Mouse (Mus musculus) heart, embryonic 16.5 days (tissue): ENCODE results near the gene Nrbf2. TPM values are rescaled to one million over a fixed set of nuclear protein-coding genes. Genes with fewer than 3 reads are reported as not detected.
A peak's percentile ranks its signal among the peaks of the same experiment; 100 is the strongest.

Experiments
- ATAC-seq: fragments of 200-750 bp; cut with Nextera tagmentation; replicated peaks from 2 replicates; pipeline ENCODE4 v1.8.0; 2017; ENCODE audit warnings: moderate number of reproducible peaks; ENCODE audit not compliant: insufficient read depth, low FRiP score; ENCODE audit errors: extremely low read depth
- H3K27ac ChIP-seq: fragments of 300-500 bp; sonication (generic); 2 replicates; pipeline ENCODE4 v1.5.1; 2014; ENCODE audit warnings: mild to moderate bottlenecking, low read length, control low read depth, moderate library complexity
- H3K27me3 ChIP-seq: fragments of 300-500 bp; sonication (generic); 2 replicates; pipeline ENCODE4 v1.6.1; 2014; ENCODE audit warnings: low read length, mixed read lengths; ENCODE audit not compliant: control insufficient read depth, insufficient read depth
- H3K36me3 ChIP-seq: fragments of 300-500 bp; sonication (generic); 2 replicates; pipeline ENCODE4 v1.6.1; 2014; ENCODE audit not compliant: control insufficient read depth, insufficient read depth
- H3K4me1 ChIP-seq: fragments of 300-500 bp; sonication (generic); 2 replicates; pipeline ENCODE4 v1.6.1; 2014; ENCODE audit warnings: low read length, mixed read lengths; ENCODE audit not compliant: control insufficient read depth, insufficient read depth
- H3K4me2 ChIP-seq: fragments of 300-500 bp; sonication (generic); 2 replicates; pipeline ENCODE4 v1.6.1; 2014; ENCODE audit warnings: low read depth, mild to moderate bottlenecking, control low read depth, low read length
- H3K4me3 ChIP-seq: fragments of 300-500 bp; sonication (generic); 2 replicates; pipeline ENCODE4 v1.5.1; 2014; ENCODE audit warnings: mild to moderate bottlenecking, control low read depth, low read length
- H3K9ac ChIP-seq: fragments of 300-500 bp; sonication (generic); 2 replicates; pipeline ENCODE4 v1.6.1; 2014; ENCODE audit warnings: low read length, control low read depth
- H3K9me3 ChIP-seq: fragments of 300-500 bp; sonication (generic); replicated peaks from 2 replicates; pipeline ENCODE4 v1.6.1; 2016; ENCODE audit warnings: low read length; ENCODE audit not compliant: control insufficient read depth
- WGBS: fragments of 180-500 bp; shearing (Covaris S2); extraction: QIAGEN DNeasy Blood & Tissue Kit; methylation state at CpG from one replicate; pipeline ENCODE4 v1.1.7; 2014; 5-methylcytosine and 5-hydroxymethylcytosine counted together
- polyA plus RNA-seq: library from polyadenylated mRNA; unstranded; fragments of >200 nt; fragmentation: Nextera tagmentation; extraction: Ambion mirVana; gene quantifications from 2 replicates; pipeline ENCODE4 v1.2.1, GENCODE M21; 2015

The Nrbf2 gene
- 29.8 and 33.0 TPM in 2 replicates for polyA plus RNA-seq

- H3K9ac ChIP-seq, result peak within 1 kb of the TSS; percentile 88
- ATAC-seq, result peak; percentile 86
- peak within 1 kb of the TSS; percentile 80 for H3K4me3 ChIP-seq
- H3K27ac ChIP-seq, result peak within 1 kb of the TSS; percentile 85
- H3K4me2 ChIP-seq, result peak within 1 kb of the TSS; percentile 92
- H3K9me3 ChIP-seq, result no peaks in the 10 kb centered on the region
- peaks cover 47% of the 10 kb centered on the region for H3K4me1 ChIP-seq
- no peaks in the 10 kb centered on the region for H3K27me3 ChIP-seq
- WGBS, result 3% methylated on average over 51 of the region's 52 CpGs
- no peaks in the 10 kb centered on the region for H3K36me3 ChIP-seq
These were observed at the start of gene Nrbf2 for GRCm38 (mm10) chr10:67285176-67285814. TSS of gene Nrbf2 (minus strand) at chr10:67285305.

- Histone ChIP-seq H3K9ac (no peak overlapping the region), H3K4me1 (no peaks in the 10 kb centered on the region), H3K27me3 (no peaks in the 10 kb centered on the region), H3K4me3 (no peak overlapping the region), H3K9me3 (no peaks in the 10 kb centered on the region), H3K4me2 (no peak overlapping the region), H3K27ac (no peak overlapping the region), H3K36me3 (no peaks in the 10 kb centered on the region)
- WGBS, result 72% methylated on average over 2 of the region's 2 CpGs
- ATAC-seq, result no peak
These were observed 45.5 kb upstream of the Nrbf2 start for GRCm38 (mm10) chr10:67330580-67330979.

- Histone ChIP-seq H3K27ac (no peak overlapping the region), H3K36me3 (no peaks in the 10 kb centered on the region), H3K4me1 (no peaks in the 10 kb centered on the region), H3K9me3 (no peaks in the 10 kb centered on the region), H3K27me3 (no peaks in the 10 kb centered on the region), H3K4me2 (no peak overlapping the region), H3K9ac (no peak overlapping the region), H3K4me3 (no peak overlapping the region)
- ATAC-seq, result no peak
- WGBS, result 39% methylated on average over 11 of the region's 11 CpGs
These were observed 44.6 kb upstream of the Nrbf2 start for GRCm38 (mm10) chr10:67329661-67330060.

GRCm38 (mm10) chr10:67328208-67328607, 43.1 kb upstream of the Nrbf2 start:
- no peak for ATAC-seq
- H3K27ac ChIP-seq, result no peak overlapping the region
- 81% methylated on average over 5 of the region's 5 CpGs for WGBS
- no peak overlapping the region for H3K9ac ChIP-seq
- no peaks in the 10 kb centered on the region for H3K36me3 ChIP-seq
- H3K4me1 ChIP-seq, result no peaks in the 10 kb centered on the region
- no peak overlapping the region for H3K4me3 ChIP-seq
- H3K9me3 ChIP-seq, result no peaks in the 10 kb centered on the region
- no peak overlapping the region for H3K4me2 ChIP-seq
- no peaks in the 10 kb centered on the region for H3K27me3 ChIP-seq

GRCm38 (mm10) chr10:67324036-67324435, 38.9 kb upstream of the Nrbf2 start:
- H3K4me1 ChIP-seq, result peaks cover 2% of the 10 kb centered on the region; the same call in 1 of the 2 replicates
- H3K4me2 ChIP-seq, result no peak overlapping the region
- ATAC-seq, result no peak
- no peaks in the 10 kb centered on the region for H3K9me3 ChIP-seq
- no peak overlapping the region for H3K27ac ChIP-seq
- H3K4me3 ChIP-seq, result no peak overlapping the region
- peaks cover 2% of the 10 kb centered on the region; the same call in 1 of the 2 replicates for H3K27me3 ChIP-seq
- 86% methylated on average over 1 of the region's 1 CpGs for WGBS
- no peaks in the 10 kb centered on the region for H3K36me3 ChIP-seq
- H3K9ac ChIP-seq, result no peak overlapping the region

GRCm38 (mm10) chr10:67321396-67321795, 36.3 kb upstream of the Nrbf2 start:
- Histone ChIP-seq H3K9me3 (no peaks in the 10 kb centered on the region), H3K27me3 (peaks cover 4% of the 10 kb centered on the region; the same call in 1 of the 2 replicates), H3K4me2 (no peak overlapping the region), H3K9ac (no peak overlapping the region), H3K27ac (no peak overlapping the region), H3K36me3 (no peaks in the 10 kb centered on the region), H3K4me3 (no peak overlapping the region), H3K4me1 (peaks cover 2% of the 10 kb centered on the region; the same call in 1 of the 2 replicates)
- WGBS, result 85% methylated on average over 2 of the region's 2 CpGs
- no peak for ATAC-seq

- Histone ChIP-seq H3K27ac (no peak overlapping the region), H3K27me3 (peaks cover 4% of the 10 kb centered on the region; the same call in 1 of the 2 replicates), H3K4me1 (peaks cover 2% of the 10 kb centered on the region; the same call in 1 of the 2 replicates), H3K36me3 (no peaks in the 10 kb centered on the region), H3K9ac (no peak overlapping the region), H3K9me3 (no peaks in the 10 kb centered on the region), H3K4me2 (peak overlapping the region; percentile 49), H3K4me3 (peak overlapping the region; percentile 26)
- 16% methylated on average over 17 of the region's 17 CpGs for WGBS
- ATAC-seq, result no peak
These were observed 35.2 kb upstream of the Nrbf2 start for GRCm38 (mm10) chr10:67320207-67320859.

GRCm38 (mm10) chr10:67319016-67319725, 34.1 kb upstream of the Nrbf2 start:
- Histone ChIP-seq H3K4me3 (no peak overlapping the region), H3K27me3 (peaks cover 4% of the 10 kb centered on the region; the same call in 1 of the 2 replicates), H3K4me1 (peaks cover 2% of the 10 kb centered on the region; the same call in 1 of the 2 replicates), H3K36me3 (no peaks in the 10 kb centered on the region), H3K9ac (no peak overlapping the region), H3K27ac (no peak overlapping the region), H3K9me3 (no peaks in the 10 kb centered on the region), H3K4me2 (no peak overlapping the region)
- ATAC-seq, result no peak
- 76% methylated on average over 13 of the region's 13 CpGs for WGBS
